Mouse (Mus musculus) C2C12 (cell line): ENCODE results near the gene Jak3.

Source experiments
- CTCF ChIP-seq: IDR thresholded peaks from one replicate; pipeline ENCODE4 v1.5.1; 2011; ENCODE audit not compliant: control insufficient read depth, insufficient read depth, insufficient read length
- MAX ChIP-seq: IDR thresholded peaks from one replicate; pipeline ENCODE4 v1.6.1; 2011; ENCODE audit warnings: mild to moderate bottlenecking, control low read depth
- MYOD1 ChIP-seq: IDR thresholded peaks from one replicate; pipeline ENCODE4 v1.6.1; 2011; ENCODE audit warnings: low read depth; ENCODE audit not compliant: control insufficient read depth, insufficient read length
- MYOG ChIP-seq: IDR thresholded peaks from one replicate; pipeline ENCODE4 v1.6.1; 2011; ENCODE audit not compliant: control insufficient read depth, insufficient read length; ENCODE audit errors: extremely low read depth
- USF1 ChIP-seq: IDR thresholded peaks from one replicate; pipeline ENCODE4 v1.6.1; 2011; ENCODE audit warnings: low read depth, mild to moderate bottlenecking, control low read depth, moderate library complexity

- TF ChIP-seq MYOG (no peak), USF1 (no peak), CTCF (no peak), MAX (no peak), MYOD1 (no peak)
Measured at GRCm38 (mm10) chr8:71668220-71668975, 7.7 kb upstream of the Jak3 start.
